ENCODE assay signal across 8 mouse cellular contexts in the genomic region with DNA sequence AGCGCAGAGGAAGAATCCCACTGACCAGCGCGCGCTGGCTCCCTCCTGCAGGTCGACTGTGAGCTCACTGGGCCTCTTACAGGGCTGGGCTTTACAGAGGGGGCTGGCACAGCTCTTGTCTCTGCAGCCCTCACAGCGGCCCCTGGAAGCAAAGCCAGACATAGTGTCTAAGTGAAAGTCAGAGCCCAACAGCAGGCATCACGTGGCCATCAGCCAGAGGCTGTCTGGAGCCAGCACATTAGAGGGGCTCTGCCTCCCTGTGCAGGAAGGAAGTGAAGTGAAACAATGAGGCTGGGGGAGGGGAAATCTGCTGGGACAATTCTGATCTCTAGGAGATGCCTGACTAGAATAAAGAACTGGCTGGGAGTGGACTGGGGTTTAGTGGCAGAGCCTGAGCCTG. TPM values are rescaled to one million over a fixed set of nuclear protein-coding genes. Genes with fewer than 3 reads are reported as not detected.
DNase-seq lines count a peak whose midpoint lies in the region; ATAC-seq and TF ChIP-seq lines count a peak whose summit lies in the region.

No protein-coding gene starts in this region.

- peak overlapping the region; percentile 64; the same call in 1 of the 2 replicates for H3K9ac ChIP-seq in ES-E14 (ENCODE audit: insufficient read depth, low read depth, low read length, poor library complexity, severe bottlenecking)
- H3K9ac ChIP-seq in embryonic facial prominence, embryonic 12.5 days = no peak overlapping the region

- 4% methylated on average over 7 of the region's 7 CpGs for WGBS in embryonic facial prominence, embryonic 12.5 days

- peak; percentile 88 for ATAC-seq in embryonic facial prominence, embryonic 12.5 days (ENCODE audit: insufficient number of reproducible peaks, insufficient read depth, low FRiP score, low TSS enrichment)

- H3K4me2 ChIP-seq in embryonic facial prominence, embryonic 12.5 days (replicated peaks) = peak overlapping the region; percentile 23

- no peaks in the 10 kb centered on the region for H3K27me3 ChIP-seq in embryonic facial prominence, embryonic 12.5 days

- H3K27ac ChIP-seq in ES-E14 (ENCODE audit: insufficient read depth, low read depth, low read length, poor library complexity, severe bottlenecking) = peak overlapping the region; percentile 72
- H3K27ac ChIP-seq in embryonic facial prominence, embryonic 12.5 days = peak overlapping the region; percentile 92

- H3K4me3 ChIP-seq in ES-E14 (ENCODE audit: insufficient read depth in 1 of 2, low read depth in 1 of 2, low read length in 2 of 2, poor library complexity in 1 of 2, severe bottlenecking in 1 of 2) = 0 out of 4 replicates have a peak overlapping the region, but pooled peaks of 1 of the 2 experiments have one; percentile 24
- H3K4me3 ChIP-seq in embryonic facial prominence, embryonic 12.5 days = no peak overlapping the region

- H3K9me3 ChIP-seq in ES-E14 (ENCODE audit: control insufficient read depth, insufficient read depth, low read depth, low read length) = no peaks in the 10 kb centered on the region
- no peaks in the 10 kb centered on the region for H3K9me3 ChIP-seq in embryonic facial prominence, embryonic 12.5 days

- in situ Hi-C loops in ES-E14 (cut with MboI; ENCODE audit: low sequenced_read_pairs in 2 of 2, unreplicated experiment in 2 of 2) = no loop called here

- no peaks in the 10 kb centered on the region for H3K36me3 ChIP-seq in ES-E14 (ENCODE audit: control insufficient read depth, insufficient read depth, low read length, poor library complexity, severe bottlenecking)
- H3K36me3 ChIP-seq in embryonic facial prominence, embryonic 12.5 days = no peaks in the 10 kb centered on the region

- DNase-seq in 3T3-L1 (ENCODE audit: low read depth, low spot score) = peak; percentile 46
- DNase-seq in ES-E14 (ENCODE audit: low read depth, low spot score) = peak; percentile 79
- peak; percentile 63 to 76 for DNase-seq in heart, postnatal 14 days
- peak; percentile 76 to 78 for DNase-seq in kidney, postnatal 36 days
- DNase-seq in lung, postnatal 14 days = peak; percentile 78
- DNase-seq in right cerebral cortex, adult 18-20 months = peak; percentile 5
- DNase-seq in cerebellum, adult 9-11 months = no peak

- H3K4me1 ChIP-seq in ES-E14 (ENCODE audit: control insufficient read depth in 2 of 2, insufficient read depth in 2 of 2, low read length in 2 of 2, poor library complexity in 1 of 2) = peaks cover 0 to 33% of the 10 kb centered on the region in 2 experiments; a peak in 3 of 4 replicates
- H3K4me1 ChIP-seq in embryonic facial prominence, embryonic 12.5 days = peaks cover 26% of the 10 kb centered on the region

- intact Hi-C loops in heart, postnatal 14 days (cut with DNase I) = no loop called here

TF ChIP-seq in ES-E14, 5 proteins besides CTCF, POLR2A, EP300 and RAD21:
- no peak for TF ChIP-seq MAFK (IDR thresholded peaks at IDR 0.05; ENCODE audit: insufficient read depth, low read depth, low read length)
- TF ChIP-seq HCFC1 (IDR thresholded peaks at IDR 0.05; ENCODE audit: borderline replicate concordance, insufficient read depth, low read length) = no peak
- TF ChIP-seq ZNF384 (IDR thresholded peaks at IDR 0.05; ENCODE audit: low read depth, low read length) = no peak
- TF ChIP-seq CHD2 (IDR thresholded peaks at IDR 0.05; ENCODE audit: low read depth, low read length) = no peak
- TF ChIP-seq ZC3H11A (IDR thresholded peaks at IDR 0.05; ENCODE audit: borderline replicate concordance, low read depth, low read length) = no peak

RNA-seq across cellular contexts. Expression of a gene that starts 2.0 kb away (rescaled TPM):
- total RNA-seq in ES-E14 (2012; rRNA removed) = 18.4 and 21.9 TPM in 2 replicates
- polyA plus RNA-seq in embryonic facial prominence, embryonic 12.5 days (2016; fragmentation: Nextera tagmentation; extraction: Ambion mirVana) = 2.7 and 2.8 TPM in 2 replicates
- under 1 TPM in 1 of 2 experiments, not detected in 1; 0.36 TPM for total RNA-seq in heart, postnatal 14 days (2021)

RNA-seq across cellular contexts. Expression of a gene that starts 10.2 kb away (rescaled TPM):
- total RNA-seq in ES-E14 (2012; rRNA removed) = 10.7 and 10.8 TPM in 2 replicates
- 61.3 and 62.5 TPM in 2 replicates for polyA plus RNA-seq in embryonic facial prominence, embryonic 12.5 days (2016; fragmentation: Nextera tagmentation; extraction: Ambion mirVana)
- 10 to 100 TPM; 64.5 to 71.6 TPM for total RNA-seq in heart, postnatal 14 days (2021)

RNA-seq across cellular contexts. Expression of a gene that starts 44.4 kb away (rescaled TPM):
- total RNA-seq in ES-E14 (2012; rRNA removed) = 2,783 and 3,173 TPM in 2 replicates
- 1,977 and 2,016 TPM in 2 replicates for polyA plus RNA-seq in embryonic facial prominence, embryonic 12.5 days (2016; fragmentation: Nextera tagmentation; extraction: Ambion mirVana)
- 100 to 1,000 TPM; 618 to 675 TPM for total RNA-seq in heart, postnatal 14 days (2021)

Comparison
In these comparisons a context has a peak if more than half of its experiments do, and no peak if none do; other contexts are left out.
1. RNA of a gene that starts 2.0 kb away (total RNA-seq): 18.4 to 21.9 TPM in ES-E14; 0.36 TPM in heart, postnatal 14 days; every median in the first group is over 10 times any median in the second.